Mouse (Mus musculus) forebrain, embryonic 12.5 days (tissue): ENCODE results near the gene Xpo1. TPM values are rescaled to one million over a fixed set of nuclear protein-coding genes. Genes with fewer than 3 reads are reported as not detected.

Source experiments
- ATAC-seq: fragments of 200-750 bp; cut with Nextera tagmentation; 2 replicates; pipeline ENCODE4 v1.8.0; 2017; ENCODE audit warnings: moderate TSS enrichment; ENCODE audit not compliant: low FRiP score
- H3K27ac ChIP-seq: fragments of 300-500 bp; sonication (generic); 2 replicates; pipeline ENCODE4 v1.5.1; 2016; ENCODE audit warnings: mild to moderate bottlenecking
- H3K27me3 ChIP-seq: fragments of 300-500 bp; sonication (generic); 2 replicates; pipeline ENCODE4 v1.6.1; 2016; ENCODE audit warnings: mild to moderate bottlenecking
- H3K36me3 ChIP-seq: fragments of 300-500 bp; sonication (generic); replicated peaks from 2 replicates; pipeline ENCODE4 v1.6.1; 2016; ENCODE audit warnings: mild to moderate bottlenecking
- H3K4me1 ChIP-seq: fragments of 300-500 bp; sonication (generic); 2 replicates; pipeline ENCODE4 v1.6.1; 2016
- H3K4me2 ChIP-seq: fragments of 300-500 bp; sonication (generic); 2 replicates; pipeline ENCODE4 v1.6.1; 2016; ENCODE audit warnings: mild to moderate bottlenecking, moderate library complexity
- H3K4me3 ChIP-seq: fragments of 300-500 bp; sonication (generic); replicated peaks from 2 replicates; pipeline ENCODE4 v1.5.1; 2016; ENCODE audit warnings: mild to moderate bottlenecking
- H3K9ac ChIP-seq: fragments of 300-500 bp; sonication (generic); 2 replicates; pipeline ENCODE4 v1.6.1; 2016; ENCODE audit warnings: mild to moderate bottlenecking
- H3K9me3 ChIP-seq: fragments of 300-500 bp; sonication (generic); 2 replicates; pipeline ENCODE4 v1.6.1; 2016
- WGBS: fragments of 180-500 bp; shearing (Covaris S2); methylation state at CpG from one replicate; pipeline ENCODE4 v1.1.7; 2016; 5-methylcytosine and 5-hydroxymethylcytosine counted together
- polyA plus RNA-seq: library from polyadenylated mRNA; unstranded; fragments of >200 nt; fragmentation: Nextera tagmentation; extraction: Ambion mirVana; gene quantifications from 2 replicates; pipeline ENCODE4 v1.2.1, GENCODE M21; 2016

The Xpo1 gene
- 169 and 171 TPM in 2 replicates for polyA plus RNA-seq

DNA sequence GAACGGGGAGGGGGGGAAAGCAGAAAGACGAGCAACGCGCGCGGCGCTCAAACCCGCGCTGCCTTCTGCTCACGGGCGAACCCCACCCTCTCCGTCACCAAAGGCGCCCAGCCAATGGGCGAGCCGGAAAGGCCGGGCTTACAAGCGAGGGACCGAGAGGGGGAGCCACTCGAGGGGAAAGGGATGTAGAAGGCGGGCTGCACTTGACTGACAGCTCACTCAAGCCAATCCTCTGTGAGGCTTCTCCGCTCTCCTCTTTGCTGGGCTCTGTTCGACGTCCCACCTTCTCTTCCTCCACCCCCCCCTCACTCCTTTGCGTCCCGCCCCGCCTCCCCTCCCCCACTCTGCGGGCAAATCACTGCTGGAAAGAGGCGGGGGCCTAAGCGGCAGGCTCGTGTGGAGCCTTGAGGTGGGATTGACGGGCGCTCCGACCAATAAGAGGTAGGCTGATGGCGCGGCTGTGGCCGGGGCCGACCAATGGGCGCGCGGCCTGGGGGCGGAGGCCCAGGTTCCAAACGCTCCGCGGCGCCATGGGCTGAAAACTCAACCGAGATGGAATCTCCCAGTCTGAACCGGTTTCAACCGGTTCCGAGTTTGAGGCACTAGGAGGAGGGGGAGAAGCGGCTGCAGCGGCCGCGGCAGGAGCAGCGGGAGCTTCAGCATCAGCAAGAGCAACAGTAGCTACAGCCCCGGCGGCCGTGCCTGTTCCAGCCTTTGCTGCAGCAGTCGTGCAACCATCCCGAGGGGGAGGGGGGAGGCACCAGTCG is at the start of gene Xpo1:
Gene Xpo1, plus strand, starts transcription at position 615 of the 767 bp plus-strand sequence.
- Histone ChIP-seq H3K27me3 (no peaks in the 10 kb centered on the region), H3K4me3 (peak within 1 kb of the TSS; percentile 96), H3K36me3 (no peaks in the 10 kb centered on the region; the same call in 1 of the 2 replicates), H3K9ac (peak within 1 kb of the TSS; percentile 99), H3K4me1 (peaks cover 26% of the 10 kb centered on the region), H3K9me3 (no peaks in the 10 kb centered on the region), H3K4me2 (peak within 1 kb of the TSS; percentile 86), H3K27ac (peak within 1 kb of the TSS; percentile 100)
- ATAC-seq, result peak; percentile 97
- WGBS, result 0% methylated on average over 59 of the region's 60 CpGs

DNA sequence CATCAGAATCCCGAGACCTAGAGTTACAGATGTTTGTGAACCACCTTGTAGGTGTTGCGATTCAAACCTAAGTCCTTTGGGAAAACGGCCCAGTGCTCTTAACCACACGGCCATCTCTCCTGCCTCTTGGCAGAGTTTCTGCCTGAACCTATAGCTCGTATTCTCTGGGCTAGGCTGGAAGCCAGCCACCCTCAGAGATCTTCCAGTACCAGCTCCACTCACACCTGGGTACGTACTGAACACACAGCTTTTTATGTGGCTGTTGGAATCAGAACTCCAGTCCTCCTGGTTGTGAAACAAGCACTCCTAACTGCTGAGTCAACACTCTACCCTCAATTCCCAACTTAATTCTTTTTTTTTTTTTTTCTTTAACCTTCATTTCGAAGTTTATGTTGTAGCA is 46.1 kb upstream of the Xpo1 start:
- ATAC-seq, result no peak
- H3K4me1 ChIP-seq, result peaks cover 10% of the 10 kb centered on the region
- no peak overlapping the region for H3K9ac ChIP-seq
- H3K4me3 ChIP-seq, result no peak overlapping the region
- 91% methylated on average over 7 of the region's 7 CpGs for WGBS
- H3K9me3 ChIP-seq, result no peaks in the 10 kb centered on the region
- no peak overlapping the region for H3K27ac ChIP-seq
- H3K36me3 ChIP-seq, result no peaks in the 10 kb centered on the region
- no peaks in the 10 kb centered on the region for H3K27me3 ChIP-seq
- H3K4me2 ChIP-seq, result no peak overlapping the region

DNA sequence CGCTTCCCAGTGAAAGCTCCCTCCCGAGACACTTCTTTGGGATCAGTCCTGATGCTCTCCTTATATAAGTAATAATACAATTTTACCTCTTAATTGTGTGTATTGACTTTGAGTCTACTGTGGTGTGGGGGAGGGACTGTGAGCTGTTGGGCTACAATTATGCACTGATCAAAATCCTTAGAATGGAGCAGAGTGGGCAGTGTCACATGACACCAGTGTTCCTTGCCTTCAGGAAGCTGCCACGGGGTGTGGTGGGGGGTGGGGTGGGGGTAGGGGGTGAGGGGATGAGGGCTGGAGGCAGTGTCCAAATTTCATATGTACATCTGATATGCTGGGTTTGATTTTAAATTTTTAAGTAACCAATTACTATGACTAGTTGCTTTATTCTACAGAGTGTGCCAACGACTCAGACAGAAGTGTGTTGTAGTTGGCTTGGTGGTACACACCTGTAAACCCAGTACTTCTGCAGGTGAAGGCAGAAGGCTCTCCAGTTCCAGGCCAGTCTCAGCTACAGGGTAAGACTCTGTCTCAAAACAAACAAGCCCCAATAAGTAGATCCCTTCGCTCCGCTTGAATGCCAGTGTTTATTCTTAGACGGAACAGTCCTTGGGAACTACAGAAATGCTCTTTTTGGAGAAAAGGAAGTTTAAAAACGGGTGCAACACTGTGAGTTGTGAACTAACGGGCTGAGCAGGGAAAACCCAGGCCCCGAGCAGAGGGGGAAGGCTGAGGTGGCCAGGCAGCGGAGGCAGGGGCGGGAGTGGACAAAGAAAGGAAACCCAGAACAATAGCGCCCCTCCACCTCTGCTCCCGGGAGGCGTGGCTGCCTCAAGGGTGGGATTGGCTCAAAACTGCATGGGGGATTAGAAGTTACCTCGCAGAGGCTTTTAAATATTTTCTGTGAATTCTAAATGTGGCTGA is 45.0 kb upstream of the Xpo1 start:
- H3K9me3 ChIP-seq, result no peaks in the 10 kb centered on the region
- WGBS, result 9% methylated on average over 16 of the region's 16 CpGs
- peak; percentile 81 for ATAC-seq
- H3K36me3 ChIP-seq, result no peaks in the 10 kb centered on the region
- peak overlapping the region; percentile 28 for H3K4me3 ChIP-seq
- no peaks in the 10 kb centered on the region for H3K27me3 ChIP-seq
- H3K4me1 ChIP-seq, result peaks cover 10% of the 10 kb centered on the region
- H3K27ac ChIP-seq, result peak overlapping the region; percentile 63
- H3K9ac ChIP-seq, result peak overlapping the region; percentile 42
- peak overlapping the region; percentile 52 for H3K4me2 ChIP-seq

DNA sequence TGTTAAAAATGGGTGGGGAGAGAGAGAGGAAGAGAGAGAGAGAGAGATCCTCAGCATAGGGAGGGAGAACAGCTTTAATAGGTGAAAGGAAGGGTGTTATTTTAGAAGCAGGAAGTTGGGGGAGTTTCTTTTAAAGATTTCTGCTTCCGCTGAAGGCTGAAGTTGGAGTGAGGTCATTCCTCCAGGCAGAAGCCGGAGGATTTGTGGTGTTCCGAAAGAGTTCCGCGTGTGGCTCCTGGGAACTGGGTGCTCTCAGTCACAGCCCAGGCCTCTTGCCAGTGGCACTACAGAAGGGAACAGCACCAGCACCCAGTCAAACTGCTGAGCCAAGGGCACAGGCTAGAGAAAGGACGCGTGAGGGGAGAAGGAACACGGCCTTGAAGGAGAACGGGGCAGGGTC is 38.4 kb upstream of the Xpo1 start:
- Histone ChIP-seq H3K4me2 (no peak overlapping the region), H3K4me1 (no peaks in the 10 kb centered on the region), H3K9me3 (no peaks in the 10 kb centered on the region), H3K9ac (no peak overlapping the region), H3K36me3 (no peaks in the 10 kb centered on the region), H3K27ac (no peak overlapping the region), H3K4me3 (no peak overlapping the region), H3K27me3 (no peaks in the 10 kb centered on the region)
- ATAC-seq, result no peak
- 95% methylated on average over 9 of the region's 9 CpGs for WGBS

DNA sequence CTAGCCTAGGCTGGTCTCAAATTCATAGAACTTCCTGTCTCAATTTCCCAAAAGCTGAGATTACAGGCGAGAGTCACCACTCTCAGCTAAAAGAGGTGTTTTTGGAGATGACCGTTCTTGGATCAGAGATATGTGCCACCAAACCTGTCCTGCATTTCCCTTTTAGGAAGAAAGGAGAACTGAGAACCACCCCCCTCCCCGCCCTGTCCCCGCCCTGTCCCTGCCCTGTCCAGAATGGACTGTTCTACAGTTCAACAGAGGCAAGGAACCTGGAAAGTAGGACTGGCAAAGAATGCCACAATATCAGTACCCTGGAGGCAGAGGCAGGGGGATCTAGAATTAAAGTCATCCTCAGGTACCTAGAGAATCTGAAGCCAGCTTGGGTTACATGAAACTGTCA is 19.8 kb upstream of the Xpo1 start:
- H3K9ac ChIP-seq, result no peak overlapping the region
- H3K36me3 ChIP-seq, result no peaks in the 10 kb centered on the region
- 87% methylated on average over 4 of the region's 4 CpGs for WGBS
- no peak overlapping the region for H3K4me3 ChIP-seq
- no peaks in the 10 kb centered on the region for H3K27me3 ChIP-seq
- no peak overlapping the region for H3K27ac ChIP-seq
- no peak for ATAC-seq
- H3K4me2 ChIP-seq, result no peak overlapping the region
- H3K4me1 ChIP-seq, result peaks cover 8% of the 10 kb centered on the region
- no peaks in the 10 kb centered on the region for H3K9me3 ChIP-seq

- Histone ChIP-seq H3K4me3 (no peak overlapping the region), H3K9me3 (no peaks in the 10 kb centered on the region), H3K4me2 (no peak overlapping the region), H3K27me3 (no peaks in the 10 kb centered on the region), H3K4me1 (peaks cover 14% of the 10 kb centered on the region), H3K9ac (no peak overlapping the region), H3K36me3 (no peaks in the 10 kb centered on the region), H3K27ac (no peak overlapping the region)
- WGBS, result 88% methylated on average over 4 of the region's 4 CpGs
- no peak for ATAC-seq
Observed at GRCm38 (mm10) chr11:23253931-23254330, 1.9 kb upstream of the Xpo1 start.

DNA sequence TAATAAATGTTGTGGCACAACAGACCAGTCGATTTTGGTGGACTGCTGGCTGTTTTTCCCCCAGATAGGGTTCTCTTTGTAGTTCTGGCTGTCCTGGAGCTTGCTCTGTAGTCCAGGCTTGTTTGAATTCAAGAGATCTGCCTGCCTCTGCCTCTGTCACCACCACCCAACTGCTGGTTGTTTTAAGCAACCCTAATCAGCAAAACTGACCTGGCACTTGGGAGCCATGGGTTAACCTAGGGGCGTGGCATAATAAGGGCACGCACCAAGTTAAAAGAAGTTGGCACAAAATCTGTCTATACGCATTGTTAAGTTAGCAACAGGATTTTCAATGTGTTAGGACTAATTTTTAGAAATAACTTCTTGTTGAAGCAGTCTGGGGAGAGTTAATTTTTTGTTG is 1.3 kb upstream of the Xpo1 start:
- Histone ChIP-seq H3K9me3 (no peaks in the 10 kb centered on the region), H3K4me1 (peaks cover 20% of the 10 kb centered on the region), H3K4me2 (peak overlapping the region; percentile 54), H3K4me3 (peak overlapping the region; percentile 96), H3K27me3 (no peaks in the 10 kb centered on the region), H3K27ac (peak overlapping the region; percentile 92; the same call in 1 of the 2 replicates), H3K9ac (peak overlapping the region; percentile 64), H3K36me3 (no peaks in the 10 kb centered on the region)
- 91% methylated on average over 4 of the region's 4 CpGs for WGBS
- ATAC-seq, result no peak

DNA sequence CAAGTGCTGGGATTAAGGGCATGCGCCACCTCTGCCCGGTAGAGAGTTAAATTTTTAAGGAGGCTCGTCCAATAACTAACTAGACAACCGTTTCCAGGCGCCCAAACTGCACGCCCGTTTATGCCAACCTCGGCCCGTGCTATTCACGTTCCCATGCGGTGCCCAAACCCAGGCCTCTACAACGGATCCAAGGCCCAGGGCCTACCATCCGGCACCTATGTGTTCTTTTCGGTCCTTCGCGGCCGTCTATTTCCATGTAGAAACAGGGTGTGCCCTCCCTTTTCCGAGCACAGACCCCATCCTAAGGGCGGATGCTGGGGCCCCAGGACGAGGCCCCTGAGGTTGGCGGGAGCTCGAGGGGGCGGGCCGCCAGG is 801 bp upstream of the Xpo1 start:
- peak overlapping the region; percentile 64 for H3K9ac ChIP-seq
- no peaks in the 10 kb centered on the region for H3K36me3 ChIP-seq
- H3K4me3 ChIP-seq, result peak overlapping the region; percentile 96
- H3K9me3 ChIP-seq, result no peaks in the 10 kb centered on the region
- H3K27me3 ChIP-seq, result no peaks in the 10 kb centered on the region
- H3K27ac ChIP-seq, result peak overlapping the region; percentile 92
- WGBS, result 1% methylated on average over 24 of the region's 24 CpGs
- H3K4me1 ChIP-seq, result peaks cover 21% of the 10 kb centered on the region
- H3K4me2 ChIP-seq, result peak overlapping the region; percentile 54
- ATAC-seq, result no peak

- under 1% methylated on average over 44 of the region's 51 CpGs for WGBS
Observed at GRCm38 (mm10) chr11:23256194-23256802, 457 bp downstream of the Xpo1 start.

GRCm38 (mm10) chr11:23256803-23257704 is 1.2 kb downstream of the Xpo1 start:
- Histone ChIP-seq H3K36me3 (peaks cover 6% of the 10 kb centered on the region), H3K27me3 (no peaks in the 10 kb centered on the region), H3K27ac (peak overlapping the region; percentile 100), H3K4me3 (peak overlapping the region; percentile 96), H3K4me2 (peak overlapping the region; percentile 86), H3K9ac (peak overlapping the region; percentile 99), H3K4me1 (peaks cover 26% of the 10 kb centered on the region), H3K9me3 (no peaks in the 10 kb centered on the region)
- under 1% methylated on average over 48 of the region's 48 CpGs for WGBS
- ATAC-seq, result no peak

More at GRCm38 (mm10) chr11:23256194-23256802, 457 bp downstream of the Xpo1 start:
- H3K9me3 ChIP-seq, result no peaks in the 10 kb centered on the region
- peak overlapping the region; percentile 99 for H3K9ac ChIP-seq
- no peaks in the 10 kb centered on the region for H3K27me3 ChIP-seq
- H3K27ac ChIP-seq, result peak overlapping the region; percentile 100
- peak; percentile 56 for ATAC-seq
- H3K4me3 ChIP-seq, result peak overlapping the region; percentile 96
- H3K4me1 ChIP-seq, result peaks cover 26% of the 10 kb centered on the region
- peak overlapping the region; percentile 86 for H3K4me2 ChIP-seq
- H3K36me3 ChIP-seq, result peaks cover under 1% of the 10 kb centered on the region; the same call in 1 of the 2 replicates

- Histone ChIP-seq H3K9me3 (no peaks in the 10 kb centered on the region), H3K4me1 (peaks cover 26% of the 10 kb centered on the region), H3K27ac (no peak overlapping the region), H3K9ac (no peak overlapping the region), H3K36me3 (peaks cover 25% of the 10 kb centered on the region), H3K4me2 (peak overlapping the region; percentile 17), H3K27me3 (no peaks in the 10 kb centered on the region), H3K4me3 (peak overlapping the region; percentile 7; the same call in 1 of the 2 replicates)
- ATAC-seq, result no peak
- 93% methylated on average over 4 of the region's 4 CpGs for WGBS
Observed at GRCm38 (mm10) chr11:23259073-23259472, 3.2 kb downstream of the Xpo1 start.
